Mouse (Mus musculus) liver, postnatal 0 days (tissue): ENCODE data around the gene Olfr549. TPM values are rescaled to one million over a fixed set of nuclear protein-coding genes. Genes with fewer than 3 reads are reported as not detected.
A peak's percentile ranks its signal among the peaks of the same experiment; 100 is the strongest.

Source experiments
- ATAC-seq: fragments of 200-750 bp; cut with Nextera tagmentation; 2 replicates; pipeline ENCODE4 v1.8.0; 2017; ENCODE audit warnings: mild to moderate bottlenecking, moderate library complexity
- DNase-seq: peaks from one replicate; pipeline ENCODE4 v3.0.0-alpha.2; 2016
- H3K27ac ChIP-seq: fragments of 300-500 bp; sonication (generic); 2 replicates; pipeline ENCODE4 v1.5.1; 2014; ENCODE audit warnings: antibody characterized with exemption, moderate library complexity, mild to moderate bottlenecking, low read depth
- H3K27me3 ChIP-seq: fragments of 300-500 bp; sonication (generic); 2 replicates; pipeline ENCODE4 v1.6.1; 2014; ENCODE audit warnings: low read length, control low read depth, mixed read lengths; ENCODE audit not compliant: insufficient read depth
- H3K36me3 ChIP-seq: fragments of 300-500 bp; sonication (generic); replicated peaks from 2 replicates; pipeline ENCODE4 v1.6.1; 2014; ENCODE audit warnings: mild to moderate bottlenecking, control low read depth, low read length, moderate library complexity, mixed read lengths; ENCODE audit not compliant: insufficient read depth
- H3K4me1 ChIP-seq: fragments of 300-500 bp; sonication (generic); 2 replicates; pipeline ENCODE4 v1.6.1; 2014; ENCODE audit warnings: antibody characterized with exemption, mild to moderate bottlenecking, control low read depth; ENCODE audit not compliant: insufficient read depth
- H3K4me2 ChIP-seq: fragments of 300-500 bp; sonication (generic); 2 replicates; pipeline ENCODE4 v1.6.1; 2014; ENCODE audit warnings: low read depth, mild to moderate bottlenecking, low read length, moderate library complexity, mixed read lengths
- H3K4me3 ChIP-seq: fragments of 300-500 bp; sonication (generic); 2 replicates; pipeline ENCODE4 v1.5.1; 2014; ENCODE audit warnings: low read depth, low read length
- H3K9ac ChIP-seq: fragments of 300-500 bp; sonication (generic); replicated peaks from 2 replicates; pipeline ENCODE4 v1.6.1; 2014; ENCODE audit warnings: mild to moderate bottlenecking, moderate library complexity
- H3K9me3 ChIP-seq: fragments of 300-500 bp; sonication (generic); 2 replicates; pipeline ENCODE4 v1.6.1; 2016; ENCODE audit warnings: mild to moderate bottlenecking, control low read depth, low read length, mixed read lengths
- CTCF ChIP-seq: sonication (generic); IDR thresholded peaks from 2 replicates; pipeline ENCODE4 v1.5.1; 2016; ENCODE audit warnings: antibody characterized with exemption, low read depth
- EP300 ChIP-seq: IDR thresholded peaks from 2 replicates; pipeline ENCODE4 v1.6.1; 2016; ENCODE audit warnings: antibody characterized with exemption, low read depth, mild to moderate bottlenecking
- WGBS: fragments of 180-500 bp; shearing (Covaris S2); extraction: QIAGEN DNeasy Blood & Tissue Kit; methylation state at CpG from one replicate; pipeline ENCODE4 v1.1.7; 2014; ENCODE audit not compliant: insufficient replicate concordance; 5-methylcytosine and 5-hydroxymethylcytosine counted together
- polyA plus RNA-seq: library from polyadenylated mRNA; unstranded; fragments of >200 nt; fragmentation: Nextera tagmentation; extraction: Ambion mirVana; gene quantifications from 2 replicates; pipeline ENCODE4 v1.2.1, GENCODE M21; 2015

Gene Olfr549
- polyA plus RNA-seq, 1 experiment from 2014 or later, result not detected

DNA sequence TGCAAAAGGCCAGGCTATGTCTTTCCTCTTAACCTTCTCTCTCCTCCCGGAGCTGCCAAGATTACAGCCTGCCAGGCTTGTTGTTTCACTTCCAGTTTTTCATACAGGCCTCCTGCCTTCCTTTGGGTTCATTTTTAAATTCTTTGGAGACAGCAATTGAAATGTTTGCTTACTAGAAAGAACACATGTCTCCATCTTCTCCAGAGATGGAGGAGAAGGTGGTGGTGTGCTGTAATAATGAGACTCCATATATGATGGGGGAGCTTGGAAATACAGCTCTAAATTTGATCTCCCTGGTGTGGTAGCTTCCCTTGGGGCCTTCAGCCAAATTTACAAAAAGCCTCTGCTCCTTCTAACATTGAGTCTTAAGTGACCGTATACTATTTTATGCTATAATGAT lies 9.1 kb upstream of the Olfr549 start, which contains the start of gene Olfr548-ps1:
Olfr548-ps1 (plus strand) TSS at position 301 of the 400 bp plus-strand sequence.
- ATAC-seq (no peak), DNase-seq (no peak)
- no peaks in the 10 kb centered on the region for H3K4me1 ChIP-seq
- WGBS, result 67% methylated on average over 2 of the region's 2 CpGs
- TF ChIP-seq EP300 (no peak), CTCF (no peak)
- no peak within 1 kb of the TSS for H3K9ac ChIP-seq
- no peaks in the 10 kb centered on the region for H3K9me3 ChIP-seq
- H3K4me2 ChIP-seq, result no peak within 1 kb of the TSS
- no peaks in the 10 kb centered on the region for H3K36me3 ChIP-seq
- no peak within 1 kb of the TSS for H3K4me3 ChIP-seq
- H3K27me3 ChIP-seq, result no peaks in the 10 kb centered on the region
- no peak within 1 kb of the TSS for H3K27ac ChIP-seq

- H3K4me2 ChIP-seq, result no peak overlapping the region
- DNase-seq (no peak), ATAC-seq (no peak)
- no peaks in the 10 kb centered on the region for H3K4me1 ChIP-seq
- no peak overlapping the region for H3K27ac ChIP-seq
- TF ChIP-seq CTCF (no peak), EP300 (no peak)
- H3K27me3 ChIP-seq, result no peaks in the 10 kb centered on the region
- H3K4me3 ChIP-seq, result no peak overlapping the region
- H3K36me3 ChIP-seq, result no peaks in the 10 kb centered on the region
- H3K9me3 ChIP-seq, result no peaks in the 10 kb centered on the region
- no peak overlapping the region for H3K9ac ChIP-seq
- 49% methylated on average over 3 of the region's 3 CpGs for WGBS
Observed at GRCm38 (mm10) chr7:102541251-102541650, 8.4 kb upstream of the Olfr549 start.

- ATAC-seq (no peak), DNase-seq (no peak)
- 48% methylated on average over 3 of the region's 3 CpGs for WGBS
- Histone ChIP-seq H3K36me3 (no peaks in the 10 kb centered on the region), H3K4me3 (no peak overlapping the region), H3K4me1 (no peaks in the 10 kb centered on the region), H3K9me3 (no peaks in the 10 kb centered on the region), H3K27ac (no peak overlapping the region), H3K4me2 (no peak overlapping the region), H3K27me3 (no peaks in the 10 kb centered on the region), H3K9ac (no peak overlapping the region)
- TF ChIP-seq CTCF (no peak), EP300 (no peak)
Observed at GRCm38 (mm10) chr7:102553279-102553678, 3.6 kb downstream of the Olfr549 start.

GRCm38 (mm10) chr7:102564999-102565997 lies 15.6 kb downstream of the Olfr549 start, which contains the start of gene Trim21:
Trim21 (minus strand) TSS chr7:102565486.
- TF ChIP-seq EP300 (no peak), CTCF (no peak)
- peak; percentile 100 for ATAC-seq
- no peaks in the 10 kb centered on the region for H3K9me3 ChIP-seq
- peaks cover 6% of the 10 kb centered on the region for H3K4me1 ChIP-seq
- WGBS, result 10% methylated on average over 10 of the region's 10 CpGs
- peak within 1 kb of the TSS; percentile 71 for H3K9ac ChIP-seq
- peak within 1 kb of the TSS; percentile 79 for H3K4me2 ChIP-seq
- peak; percentile 91 for DNase-seq
- H3K27me3 ChIP-seq, result no peaks in the 10 kb centered on the region
- H3K27ac ChIP-seq, result peak within 1 kb of the TSS; percentile 79
- H3K4me3 ChIP-seq, result peak within 1 kb of the TSS; percentile 66
- H3K36me3 ChIP-seq, result peaks cover 22% of the 10 kb centered on the region

- no peak overlapping the region for H3K4me2 ChIP-seq
- DNase-seq (no peak), ATAC-seq (no peak)
- no peaks in the 10 kb centered on the region for H3K9me3 ChIP-seq
- 72% methylated on average over 4 of the region's 4 CpGs for WGBS
- no peak overlapping the region for H3K9ac ChIP-seq
- H3K36me3 ChIP-seq, result peaks cover 13% of the 10 kb centered on the region
- H3K27ac ChIP-seq, result no peak overlapping the region
- no peak overlapping the region for H3K4me3 ChIP-seq
- no peak for TF ChIP-seq EP300
- TF ChIP-seq CTCF, result peak; percentile 39
- peaks cover 6% of the 10 kb centered on the region for H3K4me1 ChIP-seq
- no peaks in the 10 kb centered on the region for H3K27me3 ChIP-seq
Observed at GRCm38 (mm10) chr7:102566219-102566618, 16.5 kb downstream of the Olfr549 start.

DNA sequence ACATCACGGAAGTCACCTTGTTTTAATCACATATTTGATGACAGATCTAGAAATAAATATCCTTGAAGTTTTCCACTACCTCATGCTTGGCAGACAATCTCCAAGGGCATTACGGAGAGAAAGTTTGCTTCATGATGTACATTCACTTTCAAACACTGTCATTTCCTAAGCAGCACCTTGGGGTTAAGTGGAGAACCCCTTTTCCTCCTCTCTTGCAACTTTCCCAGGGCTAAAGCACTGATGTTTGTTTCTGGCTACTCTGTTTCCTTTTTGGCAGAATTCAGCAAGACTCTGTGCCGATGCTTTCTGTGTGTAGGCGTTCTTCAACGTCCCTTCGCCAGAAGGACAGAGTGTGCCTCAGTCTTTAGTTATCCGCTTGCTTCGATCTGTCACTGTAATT lies 21.5 kb downstream of the Olfr549 start, which contains the start of gene Olfr550:
Olfr550 (plus strand) TSS at position 301 of the 400 bp plus-strand sequence.
- Histone ChIP-seq H3K27me3 (no peaks in the 10 kb centered on the region), H3K27ac (no peak within 1 kb of the TSS), H3K36me3 (no peaks in the 10 kb centered on the region), H3K9me3 (no peaks in the 10 kb centered on the region), H3K4me2 (no peak within 1 kb of the TSS), H3K4me1 (no peaks in the 10 kb centered on the region), H3K9ac (no peak within 1 kb of the TSS), H3K4me3 (no peak within 1 kb of the TSS)
- DNase-seq (no peak), ATAC-seq (no peak)
- TF ChIP-seq CTCF (no peak), EP300 (no peak)
- WGBS, result 82% methylated on average over 8 of the region's 8 CpGs
